Mouse (Mus musculus) midbrain, postnatal 0 days (tissue): ENCODE data around the gene Rtbdn. TPM values are rescaled to one million over a fixed set of nuclear protein-coding genes. Genes with fewer than 3 reads are reported as not detected.
A peak's percentile ranks its signal among the peaks of the same experiment; 100 is the strongest.
"Not testable (repeated sequence)": the region's sequence is repeated elsewhere in the genome, so short reads cannot be mapped to it uniquely, and the experiment has no call there.

Experiments
- ATAC-seq: fragments of 200-750 bp; cut with Nextera tagmentation; 2 replicates; pipeline ENCODE4 v1.8.0; 2017; ENCODE audit warnings: moderate number of reproducible peaks, mild to moderate bottlenecking, moderate TSS enrichment, moderate library complexity; ENCODE audit not compliant: low FRiP score
- DNase-seq: peaks from one replicate; pipeline ENCODE4 v3.0.0-alpha.2; 2015; ENCODE audit warnings: low spot score
- H3K27ac ChIP-seq: fragments of 300-500 bp; sonication (generic); 2 replicates; pipeline ENCODE4 v1.5.1; 2014; ENCODE audit warnings: low read depth, mild to moderate bottlenecking, low read length, mixed read lengths
- H3K27me3 ChIP-seq: fragments of 300-500 bp; sonication (generic); 2 replicates; pipeline ENCODE4 v1.6.1; 2014; ENCODE audit warnings: low read length, control low read depth, mixed read lengths; ENCODE audit not compliant: insufficient read depth
- H3K36me3 ChIP-seq: fragments of 300-500 bp; sonication (generic); 2 replicates; pipeline ENCODE4 v1.6.1; 2014; ENCODE audit warnings: low read length, control low read depth, mixed read lengths; ENCODE audit not compliant: insufficient read depth
- H3K4me1 ChIP-seq: fragments of 300-500 bp; sonication (generic); 2 replicates; pipeline ENCODE4 v1.6.1; 2014; ENCODE audit warnings: mild to moderate bottlenecking, control low read depth, antibody characterized with exemption, low read length, mixed read lengths; ENCODE audit not compliant: insufficient read depth
- H3K4me2 ChIP-seq: fragments of 300-500 bp; sonication (generic); 2 replicates; pipeline ENCODE4 v1.6.1; 2014; ENCODE audit warnings: low read depth, mild to moderate bottlenecking, low read length, mixed read lengths; ENCODE audit not compliant: poor library complexity, severe bottlenecking
- H3K4me3 ChIP-seq: fragments of 300-500 bp; sonication (generic); 2 replicates; pipeline ENCODE4 v1.5.1; 2014; ENCODE audit warnings: low read depth, mild to moderate bottlenecking, low read length, moderate library complexity
- H3K9ac ChIP-seq: fragments of 300-500 bp; sonication (generic); replicated peaks from 2 replicates; pipeline ENCODE4 v1.6.1; 2014; ENCODE audit warnings: mild to moderate bottlenecking, low read length, moderate library complexity, mixed read lengths; ENCODE audit not compliant: poor library complexity, severe bottlenecking
- H3K9me3 ChIP-seq: fragments of 300-500 bp; sonication (generic); 2 replicates; pipeline ENCODE4 v1.6.1; 2016; ENCODE audit warnings: low read length, control low read depth
- CTCF ChIP-seq: IDR thresholded peaks from 2 replicates; pipeline ENCODE4 v1.5.1; 2016; ENCODE audit warnings: antibody characterized with exemption, mild to moderate bottlenecking
- WGBS: fragments of 180-500 bp; shearing (Covaris S2); extraction: QIAGEN DNeasy Blood & Tissue Kit; methylation state at CpG from one replicate; pipeline ENCODE4 v1.1.7; 2014; 5-methylcytosine and 5-hydroxymethylcytosine counted together
- polyA plus RNA-seq: library from polyadenylated mRNA; unstranded; fragments of >200 nt; fragmentation: Nextera tagmentation; extraction: Ambion mirVana; gene quantifications from 2 replicates; pipeline ENCODE4 v1.2.1, GENCODE M21; 2015
- total RNA-seq: library from RNA; depleted of rRNA; stranded (reverse); fragments of >200 nt; gene quantifications from 2 replicates; pipeline ENCODE4 v1.2.3, GENCODE M21; 2014

Rtbdn gene
- total and polyA plus RNA-seq, 2 experiments from 2014 or later: 4.5 to 5.3 TPM

- Histone ChIP-seq H3K4me3 (no peak overlapping the region), H3K4me1 (peaks cover 9% of the 10 kb centered on the region), H3K27me3 (no peaks in the 10 kb centered on the region; the same call in 1 of the 2 replicates), H3K36me3 (0 out of 2 replicates have a peak, but pooled peaks cover 4% of the 10 kb centered on the region), H3K9me3 (no peaks in the 10 kb centered on the region), H3K4me2 (no peak overlapping the region), H3K27ac (no peak overlapping the region), H3K9ac (no peak overlapping the region)
- TF ChIP-seq CTCF: no peak
- ATAC-seq (no peak), DNase-seq (no peak)
- 91% methylated on average over 7 of the region's 7 CpGs for WGBS
Observed at GRCm38 (mm10) chr8:84904351-84904750, 42.4 kb upstream of the Rtbdn start.

DNA sequence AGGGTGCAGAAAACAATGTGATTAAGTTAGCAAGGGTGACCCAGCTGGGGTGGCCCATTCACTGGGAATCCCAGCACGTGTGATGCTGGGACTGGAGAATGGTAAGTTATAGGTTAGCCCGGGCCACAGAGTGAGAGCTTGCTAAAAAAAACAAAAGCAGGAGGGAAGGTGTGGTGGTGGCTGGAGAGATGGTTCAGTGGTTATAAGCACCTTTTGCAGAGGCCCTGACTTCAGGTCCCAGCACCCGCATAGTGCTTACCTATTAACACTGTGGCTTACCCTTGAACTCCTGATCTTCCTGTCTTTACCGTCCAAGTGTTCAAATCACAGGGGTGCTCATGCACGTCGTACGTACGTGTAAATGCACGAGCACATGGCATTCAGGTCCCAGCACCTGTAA, 39.8 kb upstream of the Rtbdn start:
- Histone ChIP-seq H3K27ac (no peak overlapping the region), H3K4me2 (no peak overlapping the region), H3K9me3 (no peaks in the 10 kb centered on the region), H3K9ac (no peak overlapping the region), H3K4me1 (peaks cover 9% of the 10 kb centered on the region), H3K4me3 (no peak overlapping the region), H3K27me3 (no peaks in the 10 kb centered on the region; the same call in 1 of the 2 replicates), H3K36me3 (peaks cover 24% of the 10 kb centered on the region)
- WGBS: 90% methylated on average over 9 of the region's 9 CpGs
- DNase-seq: no peak
- TF ChIP-seq CTCF: no peak
- ATAC-seq: no peak

GRCm38 (mm10) chr8:84907493-84907892, 39.3 kb upstream of the Rtbdn start:
- Histone ChIP-seq H3K36me3 (peaks cover 28% of the 10 kb centered on the region), H3K4me2 (no peak overlapping the region), H3K9ac (no peak overlapping the region), H3K27me3 (no peaks in the 10 kb centered on the region; the same call in 1 of the 2 replicates), H3K4me3 (no peak overlapping the region), H3K4me1 (peaks cover 9% of the 10 kb centered on the region), H3K9me3 (no peaks in the 10 kb centered on the region), H3K27ac (no peak overlapping the region)
- WGBS: 77% methylated on average over 8 of the region's 8 CpGs
- no peak for TF ChIP-seq CTCF
- no peak for ATAC-seq
- DNase-seq: no peak

GRCm38 (mm10) chr8:84907979-84908378, 38.8 kb upstream of the Rtbdn start:
- not testable (repeated sequence) for H3K27me3 ChIP-seq, ATAC-seq, H3K9me3 ChIP-seq, DNase-seq, H3K27ac ChIP-seq, H3K9ac ChIP-seq, H3K4me1 ChIP-seq
- Histone ChIP-seq H3K4me2 (peak overlapping the region; percentile 45), H3K4me3 (peak overlapping the region; percentile 29; the same call in 1 of the 2 replicates), H3K36me3 (peaks cover 33% of the 10 kb centered on the region)
- WGBS: 30% methylated on average over 7 of the region's 7 CpGs

GRCm38 (mm10) chr8:84908421-84909161, 38.2 kb upstream of the Rtbdn start, which contains the start of gene Dnase2a:
Gene Dnase2a, plus strand, starts transcription at chr8:84908560.
- 3% methylated on average over 45 of the region's 45 CpGs for WGBS
- Histone ChIP-seq H3K9me3 (no peaks in the 10 kb centered on the region), H3K4me2 (peak within 1 kb of the TSS; percentile 45), H3K9ac (peak within 1 kb of the TSS; percentile 39), H3K27ac (0 out of 2 replicates have a peak within 1 kb of the TSS, but pooled peaks have one; percentile 32), H3K27me3 (no peaks in the 10 kb centered on the region; the same call in 1 of the 2 replicates), H3K36me3 (peaks cover 38% of the 10 kb centered on the region), H3K4me1 (no peaks in the 10 kb centered on the region), H3K4me3 (peak within 1 kb of the TSS; percentile 29)
- ATAC-seq (peak; percentile 63; the same call in 1 of the 2 replicates), DNase-seq (peak; percentile 95)
- TF ChIP-seq CTCF: no peak

GRCm38 (mm10) chr8:84909162-84909767, 37.5 kb upstream of the Rtbdn start:
- no peak for DNase-seq
- WGBS: 48% methylated on average over 20 of the region's 20 CpGs
- no peak for ATAC-seq
- Histone ChIP-seq H3K36me3 (peaks cover 38% of the 10 kb centered on the region), H3K9ac (peak overlapping the region; percentile 39), H3K27ac (0 out of 2 replicates have a peak overlapping the region, but pooled peaks have one; percentile 32), H3K4me3 (peak overlapping the region; percentile 29), H3K4me1 (no peaks in the 10 kb centered on the region), H3K4me2 (peak overlapping the region; percentile 45), H3K27me3 (no peaks in the 10 kb centered on the region; the same call in 1 of the 2 replicates), H3K9me3 (no peaks in the 10 kb centered on the region)
- TF ChIP-seq CTCF: no peak
